Mouse (Mus musculus) adrenal gland, postnatal 36 days (tissue): Measurements from ENCODE around the gene Ccl7. TPM values are rescaled to one million over a fixed set of nuclear protein-coding genes. Genes with fewer than 3 reads are reported as not detected.

Experiments
- DNase-seq, 2 experiments: peaks; one replicate each; pipeline ENCODE4 v3.0.0; 2021; ENCODE audit warnings: mixed read lengths in 1 of 2
- long read RNA-seq, 2 experiments: library from polyadenylated mRNA; stranded (forward); transcript quantifications; one replicate each; pipeline ENCODE4 v2.0.0; 2021; ENCODE audit warnings: borderline sequencing depth in 2 of 2
- total RNA-seq, 2 experiments: library from RNA; stranded (reverse); gene quantifications; 2 replicates each; pipeline ENCODE4 v1.2.3; 2021

The Ccl7 gene
- 1 to 10 TPM in 1 of 2 experiments, under 1 TPM in 1; 0.95 to 1.9 TPM for total RNA-seq
- long read RNA-seq, experiment 1, partial matches to known transcripts = 0 of 1 reads
- long read RNA-seq, experiment 1, other reads (novel, unspliced or antisense) = 0 of 1 reads
- long read RNA-seq, experiment 2 = 0 reads

GRCm38 (mm10) chr11:82045471-82045870, at the start of gene Ccl7:
TSS of gene Ccl7 (plus strand) at chr11:82045712.
- DNase-seq = peak; percentile 61 to 65

DNA sequence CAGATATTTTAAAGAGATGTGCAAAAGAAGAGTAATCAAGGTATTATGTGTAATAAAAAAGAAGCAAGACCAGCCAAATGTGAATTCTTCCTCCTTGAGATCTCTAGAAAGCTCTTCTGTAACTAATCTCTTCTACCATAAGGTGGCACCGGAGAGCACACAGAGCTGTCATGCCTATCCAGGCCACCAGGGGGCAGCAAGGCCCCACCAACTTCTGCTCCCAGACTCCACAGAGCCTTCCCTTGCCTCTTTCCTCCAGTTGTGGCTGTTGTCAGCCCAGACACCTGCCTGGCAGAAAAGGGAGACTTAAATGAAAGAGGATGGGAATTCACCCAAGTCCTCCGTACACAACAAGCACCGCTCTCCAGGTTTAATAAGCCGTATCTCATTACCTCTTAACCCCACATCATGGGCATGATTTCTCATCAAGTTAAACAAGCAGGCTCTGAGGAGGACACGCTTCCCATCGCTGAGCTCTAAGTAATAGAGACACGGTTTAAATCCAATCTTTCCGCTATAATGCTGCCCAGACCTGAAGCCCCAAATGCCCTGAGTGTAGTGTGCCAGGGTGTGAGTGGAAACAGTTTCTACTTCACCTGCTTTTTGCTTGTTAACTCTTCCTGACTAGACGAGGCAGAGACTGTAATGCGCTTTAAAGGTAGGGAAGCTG, 49.2 kb upstream of the Ccl7 start:
- peak; percentile 75 to 77 for DNase-seq

- DNase-seq = peak; percentile 18 to 24
These were observed 48.4 kb upstream of the Ccl7 start for GRCm38 (mm10) chr11:81997085-81997484.

DNA sequence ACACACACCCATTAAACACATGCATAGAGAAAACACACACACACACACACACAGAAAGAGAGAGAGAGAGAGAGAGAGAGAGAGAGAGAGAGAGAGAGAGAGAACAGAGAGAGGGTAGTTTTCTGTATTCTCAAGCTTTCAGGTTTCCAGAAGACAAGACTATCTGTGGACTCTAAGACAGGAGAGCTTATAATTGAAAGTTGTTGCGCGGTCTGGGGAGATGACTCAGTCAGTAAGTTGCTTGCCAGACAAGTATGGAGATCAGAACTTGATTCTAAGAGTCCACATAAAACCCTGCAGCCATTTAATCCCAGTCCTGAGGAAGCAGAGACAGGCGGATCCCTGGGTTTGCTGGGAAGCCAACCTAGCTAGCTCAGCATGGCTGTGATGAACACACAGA, 46.9 kb upstream of the Ccl7 start:
- DNase-seq = no peak

GRCm38 (mm10) chr11:81999469-81999868, 46.0 kb upstream of the Ccl7 start:
- DNase-seq = no peak

DNA sequence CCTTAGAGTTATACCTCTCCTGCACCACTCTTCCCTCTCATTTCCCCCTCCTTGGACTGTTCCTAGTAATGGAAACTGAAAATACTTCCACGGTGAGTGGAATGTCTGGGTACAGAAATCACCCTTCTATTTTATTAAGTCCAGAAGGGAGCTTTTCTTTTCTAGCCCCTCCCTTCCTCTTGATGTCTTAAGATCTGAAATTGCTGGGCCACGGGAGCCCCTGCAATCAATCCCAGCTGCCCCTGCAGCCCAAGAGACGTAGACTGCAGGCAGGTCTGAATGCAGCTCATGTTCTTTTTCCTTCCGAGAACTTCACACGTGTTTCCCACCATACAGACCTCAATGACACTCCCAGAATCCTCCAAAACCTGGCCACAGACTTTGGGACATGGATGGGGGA, 44.9 kb upstream of the Ccl7 start:
- no peak for DNase-seq

DNA sequence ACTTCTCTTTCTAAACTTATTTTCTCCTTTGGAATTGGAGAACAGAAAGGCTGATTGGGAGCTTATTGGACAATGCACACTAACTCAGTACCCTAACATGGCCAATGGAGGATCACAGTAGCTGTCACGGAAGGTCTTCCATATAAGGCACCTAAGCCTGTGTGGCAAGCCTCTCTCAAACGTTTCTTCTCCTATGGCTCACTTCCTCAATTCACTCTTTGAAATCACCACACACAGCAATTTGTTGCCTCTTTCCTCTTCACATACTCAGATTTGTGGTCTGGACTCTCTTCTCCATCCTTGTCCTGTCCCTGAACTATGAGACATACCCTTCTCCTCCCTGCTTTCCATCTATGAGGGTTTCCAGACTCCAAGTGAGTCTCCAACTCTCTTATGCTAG, 40.7 kb upstream of the Ccl7 start:
- no peak for DNase-seq

- peak; percentile 54 to 65 for DNase-seq
These were observed 38.6 kb upstream of the Ccl7 start for GRCm38 (mm10) chr11:82006796-82007423.

- DNase-seq = no peak
These were observed 35.4 kb upstream of the Ccl7 start for GRCm38 (mm10) chr11:82010115-82010514.

GRCm38 (mm10) chr11:82011411-82012193, 33.9 kb upstream of the Ccl7 start:
- DNase-seq = no peak

GRCm38 (mm10) chr11:82013756-82014155, 31.8 kb upstream of the Ccl7 start:
- no peak for DNase-seq

DNA sequence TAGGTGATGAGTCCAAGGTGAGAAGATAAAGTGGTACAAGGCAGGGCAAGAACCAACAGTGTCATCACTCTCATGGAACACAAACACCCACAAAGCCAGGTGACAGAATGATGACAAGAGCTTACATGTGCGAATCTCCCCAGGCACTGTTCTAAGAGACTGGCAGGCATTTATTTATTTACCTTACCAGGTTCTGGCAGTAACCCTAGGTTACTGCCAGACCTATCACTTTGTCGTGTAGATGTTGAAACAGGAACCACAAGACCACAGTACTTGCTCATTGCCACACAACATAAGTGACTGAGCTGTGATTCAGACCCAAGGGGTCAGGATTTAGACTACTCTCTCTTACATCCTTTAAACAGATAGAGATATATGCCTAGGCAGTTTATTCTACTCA, 30.4 kb upstream of the Ccl7 start:
- no peak for DNase-seq

- no peak for DNase-seq
These were observed 29.2 kb upstream of the Ccl7 start for GRCm38 (mm10) chr11:82016181-82016780.

DNA sequence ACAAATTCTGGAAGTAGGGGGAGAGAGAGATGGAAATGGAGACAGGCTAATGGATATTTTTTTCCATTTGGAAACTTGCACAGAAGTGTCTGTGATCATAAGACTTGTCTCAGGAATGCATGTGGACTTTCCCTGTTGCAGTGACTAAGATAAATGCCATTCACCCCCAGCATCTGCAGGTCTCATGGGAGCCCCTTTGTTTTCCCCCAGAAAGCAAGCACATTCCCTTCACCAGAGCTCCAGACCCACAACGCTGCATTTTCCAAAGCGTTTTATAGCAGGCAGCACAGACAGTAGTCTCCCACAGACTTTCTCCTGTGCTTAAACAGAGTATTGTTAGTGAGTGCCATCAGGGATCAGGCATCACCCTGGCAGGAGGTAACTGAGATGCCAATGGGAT, 26.1 kb upstream of the Ccl7 start:
- DNase-seq = no peak

DNA sequence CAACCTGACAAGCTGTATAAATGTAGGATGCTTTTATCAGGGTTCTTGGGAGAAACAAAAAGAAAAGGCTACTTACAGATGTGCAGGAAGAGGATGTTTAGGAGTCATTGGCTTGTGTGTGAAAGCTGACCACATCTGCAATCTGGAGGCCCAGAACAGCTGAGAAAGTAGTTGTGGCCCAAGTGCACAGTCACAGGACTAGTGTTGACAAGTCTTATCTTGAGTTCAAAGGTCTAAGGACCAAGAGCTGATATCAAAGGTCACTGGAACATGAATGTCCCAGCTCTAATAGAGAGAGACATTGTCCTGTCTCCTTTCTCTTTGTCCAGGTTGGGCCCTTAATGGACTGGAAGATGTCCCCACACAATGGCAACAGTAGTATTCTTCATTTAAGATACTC, 25.7 kb upstream of the Ccl7 start:
- DNase-seq = no peak

DNA sequence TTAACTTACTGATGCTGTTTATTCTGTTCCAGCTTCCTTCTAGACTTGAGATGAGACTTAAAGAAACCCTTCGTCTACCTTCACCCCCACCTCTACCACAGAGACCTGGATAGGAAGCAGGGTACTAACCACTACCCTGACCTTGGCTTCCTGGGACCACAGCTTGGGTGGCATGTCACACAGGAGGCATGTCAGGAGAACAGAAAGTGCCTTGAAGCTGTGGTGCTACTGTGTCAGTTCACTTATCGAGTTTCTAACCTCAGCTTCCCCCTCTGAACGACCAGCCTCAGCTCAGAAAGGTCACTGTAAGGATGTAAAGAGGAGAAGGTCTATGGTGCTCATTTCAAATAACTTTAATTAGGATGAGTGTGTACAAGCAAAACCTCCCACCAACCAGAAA, 24.1 kb upstream of the Ccl7 start:
- DNase-seq = no peak

DNA sequence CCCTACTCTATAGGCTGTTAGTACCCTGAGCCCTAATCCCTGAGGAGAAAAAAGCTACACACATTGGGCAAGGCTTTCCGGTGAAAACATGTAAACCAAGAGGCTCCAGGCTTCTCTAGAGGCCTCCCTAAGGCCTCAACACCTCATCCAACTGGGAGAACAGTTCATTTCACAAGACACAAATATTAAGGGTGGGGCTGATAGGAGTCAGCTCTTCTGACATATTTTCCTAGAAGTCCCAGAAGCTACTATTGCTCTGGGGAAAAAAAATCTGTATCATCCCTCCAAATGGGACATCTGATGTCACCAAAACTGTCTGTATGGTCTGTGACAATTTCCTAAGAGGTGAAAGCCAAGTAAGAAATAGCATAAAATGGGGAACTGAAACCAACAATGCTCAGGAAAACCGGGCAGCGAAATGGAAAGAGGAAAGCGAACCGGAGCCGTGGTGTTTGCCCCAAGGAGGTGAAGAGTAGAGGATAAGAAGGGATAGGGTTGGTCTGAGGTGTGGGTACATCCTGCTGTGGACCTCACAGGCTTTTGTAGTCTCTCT, 22.9 kb upstream of the Ccl7 start:
- DNase-seq = no peak

DNA sequence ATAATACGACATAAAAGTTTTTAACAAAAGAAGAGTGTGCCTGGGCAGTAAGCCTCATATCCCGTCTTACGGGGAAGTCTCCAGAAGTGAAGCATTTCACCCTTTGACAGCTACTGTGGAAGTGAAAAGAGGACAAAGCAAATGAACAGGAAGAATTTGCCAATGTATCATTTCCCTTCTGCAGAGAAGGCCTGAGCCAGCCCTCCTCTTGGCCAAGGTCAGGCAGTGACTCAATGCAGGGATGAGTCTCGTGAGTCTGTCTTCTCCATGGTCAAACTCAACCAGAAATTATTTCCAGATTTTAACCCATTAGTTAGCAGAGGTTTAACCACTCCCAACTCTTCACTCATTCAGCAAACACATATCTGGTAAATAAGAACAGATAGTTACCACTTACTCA, 21.7 kb upstream of the Ccl7 start:
- DNase-seq = peak; percentile 74 to 77

- peak; percentile 36 to 63 for DNase-seq
These were observed 15.3 kb upstream of the Ccl7 start for GRCm38 (mm10) chr11:82030171-82030570.

- no peak for DNase-seq
These were observed 13.4 kb upstream of the Ccl7 start for GRCm38 (mm10) chr11:82032136-82032535.

GRCm38 (mm10) chr11:82032678-82033344, 12.7 kb upstream of the Ccl7 start:
- DNase-seq = peak; percentile 69 to 78

GRCm38 (mm10) chr11:82034446-82034845, 11.1 kb upstream of the Ccl7 start:
- DNase-seq = no peak
